Mouse (Mus musculus) bone marrow, adult 2 months (tissue): ENCODE results near the gene Tbc1d10a.

Experiments used
- CTCF ChIP-seq: fragments of 200-500 bp; IDR thresholded peaks from 2 replicates; pipeline ENCODE4 v1.5.1; 2011; ENCODE audit warnings: low read length, control low read depth; ENCODE audit not compliant: control insufficient read depth, insufficient read depth
- POLR2A ChIP-seq: fragments of 200-500 bp; IDR thresholded peaks from 2 replicates; pipeline ENCODE4 v1.6.1; 2011; ENCODE audit warnings: low read depth, mild to moderate bottlenecking, control low read depth, low read length, borderline replicate concordance; ENCODE audit not compliant: control insufficient read depth

- no peak for TF ChIP-seq CTCF
- TF ChIP-seq POLR2A = no peak
These were observed 11.1 kb downstream of the Tbc1d10a start for GRCm38 (mm10) chr11:4197691-4198090.
